Mouse (Mus musculus) lung, postnatal 25 days (tissue): ENCODE measurements around the gene Rps25.
"Not testable (repeated sequence)": the region's sequence is repeated elsewhere in the genome, so short reads cannot be mapped to it uniquely, and the experiment has no call there.

Source experiments
- DNase-seq: peaks from one replicate; pipeline ENCODE4 v3.0.0; 2022; ENCODE audit warnings: low spot score

Rps25 gene

GRCm38 (mm10) chr9:44406906-44407751, at the start of gene Rps25, which contains the start of gene Trappc4:
TSS of gene Rps25 (plus strand) at chr9:44407139.
TSS of gene Trappc4 (minus strand) at chr9:44407600.
- DNase-seq = peak; percentile 94

- DNase-seq = peak; percentile 38
These were observed 49.7 kb upstream of the Rps25 start for GRCm38 (mm10) chr9:44357207-44357606.

GRCm38 (mm10) chr9:44361190-44361917, 45.6 kb upstream of the Rps25 start, which contains the start of gene Vps11:
TSS of gene Vps11 (minus strand) at chr9:44361670.
- peak; percentile 96 for DNase-seq

- DNase-seq = not testable (repeated sequence)
These were observed 45.0 kb upstream of the Rps25 start for GRCm38 (mm10) chr9:44361931-44362330.

- no peak for DNase-seq
These were observed 42.5 kb upstream of the Rps25 start for GRCm38 (mm10) chr9:44364480-44364879.

- no peak for DNase-seq
These were observed 33.6 kb upstream of the Rps25 start for GRCm38 (mm10) chr9:44373386-44373785.

- no peak for DNase-seq
These were observed 30.8 kb upstream of the Rps25 start for GRCm38 (mm10) chr9:44376141-44376540.

- DNase-seq = not testable (repeated sequence)
These were observed 29.6 kb upstream of the Rps25 start for GRCm38 (mm10) chr9:44377335-44377734.

- no peak for DNase-seq
These were observed 28.7 kb upstream of the Rps25 start for GRCm38 (mm10) chr9:44378153-44378730.

- peak; percentile 99 for DNase-seq
These were observed 27.7 kb upstream of the Rps25 start, which contains the start of gene Hyou1 for GRCm38 (mm10) chr9:44379054-44379834. TSS of gene Hyou1 (plus strand) at chr9:44379490.

GRCm38 (mm10) chr9:44379862-44380261, 27.1 kb upstream of the Rps25 start:
- DNase-seq = no peak

GRCm38 (mm10) chr9:44384596-44384995, 22.3 kb upstream of the Rps25 start:
- no peak for DNase-seq

- no peak for DNase-seq
These were observed 19.7 kb upstream of the Rps25 start for GRCm38 (mm10) chr9:44387221-44387620.

- peak; percentile 54 for DNase-seq
These were observed 17.7 kb upstream of the Rps25 start for GRCm38 (mm10) chr9:44389273-44389672.

GRCm38 (mm10) chr9:44391466-44391865, 15.5 kb upstream of the Rps25 start:
- DNase-seq = peak; percentile 68

GRCm38 (mm10) chr9:44396684-44397411, 10.1 kb upstream of the Rps25 start, which contains the start of gene Slc37a4:
TSS of gene Slc37a4 (plus strand) at chr9:44396852.
- peak; percentile 99 for DNase-seq

- DNase-seq = no peak
These were observed 8.9 kb upstream of the Rps25 start for GRCm38 (mm10) chr9:44398087-44398486.

- DNase-seq = no peak
These were observed 8.4 kb upstream of the Rps25 start for GRCm38 (mm10) chr9:44398551-44398950.

GRCm38 (mm10) chr9:44399114-44399794, 7.7 kb upstream of the Rps25 start:
- no peak for DNase-seq

GRCm38 (mm10) chr9:44399795-44400114, 7.2 kb upstream of the Rps25 start:
- no peak for DNase-seq
